In the genomic region with DNA sequence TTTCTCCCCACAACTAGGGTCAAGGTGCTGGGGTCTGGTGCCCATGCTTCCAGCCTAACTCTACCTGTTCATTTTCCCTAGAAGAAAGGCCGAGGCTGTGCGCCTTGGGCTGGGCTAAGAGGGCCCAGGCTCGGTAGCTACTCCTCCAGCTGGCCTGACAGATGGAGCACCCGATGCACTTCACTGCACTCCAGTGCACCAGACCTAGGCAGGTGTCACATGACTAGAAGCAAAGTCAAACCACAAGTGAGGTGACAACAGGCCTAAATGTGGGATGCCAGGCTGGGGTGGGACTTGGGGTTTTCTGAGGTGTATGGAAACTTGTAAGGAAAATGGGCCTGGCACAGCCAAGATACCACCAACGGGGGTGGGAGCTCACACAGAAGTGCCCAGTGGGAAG, we compare ENCODE assay signal across 11 mouse cellular contexts. TPM values are rescaled to one million over a fixed set of nuclear protein-coding genes. Genes with fewer than 3 reads are reported as not detected.
DNase-seq lines count a peak whose midpoint lies in the region; TF ChIP-seq lines count a peak whose summit lies in the region.
"Had no signal": no experiment of that assay in that cellular context is flagged by ENCODE, and none has a peak within 500 bp of the region (broad histone marks: within the 10 kb centered on the region; RNA-seq: fewer than 3 reads in every experiment).

No protein-coding gene starts in this region.

- 18% methylated on average over 5 of the region's 5 CpGs for WGBS in cerebellum, adult 2 months
- WGBS in kidney, adult 2 months = 34% methylated on average over 5 of the region's 5 CpGs

- no peak for TF ChIP-seq POLR2A in cerebellum, adult 2 months (IDR thresholded peaks at IDR 0.05; ENCODE audit: borderline replicate concordance, insufficient read depth, low read length)
- TF ChIP-seq POLR2A in kidney, adult 2 months (IDR thresholded peaks at IDR 0.05; ENCODE audit: low read depth, low read length) = no peak

- no peaks in the 10 kb centered on the region for H3K36me3 ChIP-seq in kidney, adult 2 months (ENCODE audit: control insufficient read depth, insufficient read depth, low read length)
- peaks cover 7% of the 10 kb centered on the region for H3K36me3 ChIP-seq in splenic B cell, adult 2 months (ENCODE audit: control insufficient read depth, insufficient read depth, low read length, poor library complexity, severe bottlenecking)

- peak overlapping the region; percentile 78 for H3K27ac ChIP-seq in cerebellum, adult 2 months (ENCODE audit: insufficient read depth, low read length)
- H3K27ac ChIP-seq in kidney, adult 2 months (ENCODE audit: insufficient read depth, low read depth, low read length) = peak overlapping the region; percentile 60
- H3K27ac ChIP-seq: neural tube, embryonic 15.5 days; stomach, embryonic 15.5 days had no signal

- intact Hi-C loops in left cerebral cortex, postnatal 4 days (cut with DNase I) = loop anchor here (10.0 kb wide), 1 partner anchor 152 kb away; no protein-coding TSS in a partner anchor
- intact Hi-C loops in left cerebral cortex, postnatal 14 days (cut with DNase I) = loop anchor here (5.0 kb wide), 1 partner anchor 94 kb away; no protein-coding TSS in a partner anchor

- no peak for TF ChIP-seq CTCF in cerebellum, adult 2 months (IDR thresholded peaks at IDR 0.05; ENCODE audit: borderline replicate concordance, insufficient read depth, low read depth, low read length)
- TF ChIP-seq CTCF in kidney, adult 2 months (conservative IDR thresholded peaks at IDR 0.05; ENCODE audit: insufficient read depth, insufficient read length, low read depth, low read length) = no peak

- no peaks in the 10 kb centered on the region for H3K27me3 ChIP-seq in cerebellum, adult 2 months (ENCODE audit: control insufficient read depth, insufficient read depth, low read length)
- no peaks in the 10 kb centered on the region for H3K27me3 ChIP-seq in kidney, adult 2 months (replicated peaks; ENCODE audit: control insufficient read depth, insufficient read depth, low read length)
- no peaks in the 10 kb centered on the region for H3K27me3 ChIP-seq in splenic B cell, adult 2 months (ENCODE audit: control insufficient read depth, insufficient read depth, low read length, poor library complexity, severe bottlenecking)
- H3K27me3 ChIP-seq: neural tube, embryonic 15.5 days; stomach, embryonic 15.5 days had no signal

- peak; percentile 69 for DNase-seq in left cerebral cortex, postnatal 4 days
- DNase-seq in left cerebral cortex, postnatal 14 days (ENCODE audit: low spot score in 2 of 2) = no peak
- peak; percentile 83 to 90 for DNase-seq in cerebellum, adult 2 months
- peak; percentile 89 for DNase-seq in kidney, adult 2 months
- DNase-seq in splenic B cell, adult 2 months (ENCODE audit: low read depth, low spot score) = peak; percentile 48
- no peak for DNase-seq in adrenal gland, postnatal 10 days
- DNase-seq in adrenal gland, adult 8-10 months = no peak
- DNase-seq: right cerebral cortex, postnatal 14 days; thymus, postnatal 25 days had no signal

- peaks cover 77% of the 10 kb centered on the region for H3K4me1 ChIP-seq in cerebellum, adult 2 months (ENCODE audit: control insufficient read depth, insufficient read depth, low read length)
- peaks cover 61% of the 10 kb centered on the region for H3K4me1 ChIP-seq in kidney, adult 2 months (ENCODE audit: control insufficient read depth, insufficient read depth, low read length)

- no peak overlapping the region for H3K4me3 ChIP-seq in cerebellum, adult 2 months (replicated peaks; ENCODE audit: insufficient read depth, low read depth, low read length)
- H3K4me3 ChIP-seq in kidney, adult 2 months (ENCODE audit: insufficient read depth, low read depth, low read length) = no peak overlapping the region
- H3K4me3 ChIP-seq: neural tube, embryonic 15.5 days; stomach, embryonic 15.5 days had no signal

RNA-seq across cellular contexts. Expression of gene Fam207a, which starts 9.1 kb away (rescaled TPM):
- total RNA-seq in left cerebral cortex, postnatal 4 days (2021) = 10 to 100 TPM; 29.0 to 30.1 TPM
- 10 to 100 TPM; 32.2 to 33.4 TPM for total RNA-seq in left cerebral cortex, postnatal 14 days (2021)
- polyA plus RNA-seq in cerebellum, adult 2 months (2012; rRNA removed) = 36.5 and 39.0 TPM in 2 replicates
- 30.5 and 31.4 TPM in 2 replicates for polyA plus RNA-seq in kidney, adult 2 months (2012; rRNA removed)
- total RNA-seq in adrenal gland, postnatal 10 days (2021) = 10 to 100 TPM; 17.6 to 19.4 TPM
- total RNA-seq in adrenal gland, adult 8-10 months (2022) = 10 to 100 TPM; 20.4 to 28.8 (median 24.8) TPM

RNA-seq across cellular contexts. Expression of gene Itgb2, which starts 23.5 kb away (rescaled TPM):
- total RNA-seq in left cerebral cortex, postnatal 4 days (2021) = 1 to 10 TPM; 1.7 to 2.2 TPM
- 1 to 10 TPM; 3.1 to 3.2 TPM for total RNA-seq in left cerebral cortex, postnatal 14 days (2021)
- 2.3 and 2.4 TPM in 2 replicates for polyA plus RNA-seq in cerebellum, adult 2 months (2012; rRNA removed)
- 6.5 and 13.6 TPM in 2 replicates for polyA plus RNA-seq in kidney, adult 2 months (2012; rRNA removed)
- 1 to 10 TPM; 8.1 to 9.2 TPM for total RNA-seq in adrenal gland, postnatal 10 days (2021)
- 10 to 100 TPM in 3 of 4 experiments, 1 to 10 TPM in 1; 8.6 to 16.8 (median 13.5) TPM for total RNA-seq in adrenal gland, adult 8-10 months (2022)

Comparison
In these comparisons a context has a peak if more than half of its experiments do, and no peak if none do; other contexts are left out.
1. DNase-seq: peak in left cerebral cortex, postnatal 4 days (single experiment), cerebellum, adult 2 months (2 of 2), kidney, adult 2 months (single experiment) and splenic B cell, adult 2 months (single experiment); none in left cerebral cortex, postnatal 14 days (0 of 2), adrenal gland, postnatal 10 days (single experiment) and adrenal gland, adult 8-10 months (single experiment).